Mouse (Mus musculus): ENCODE measurements around the gene Vwa3a. TPM values are rescaled to one million over a fixed set of nuclear protein-coding genes. Genes with fewer than 3 reads are reported as not detected.
A peak's percentile ranks its signal among the peaks of the same experiment; 100 is the strongest.

Vwa3a gene
- polyA plus RNA-seq, 1 experiment from 2014 or later, result 1.3 TPM

GRCm38 (mm10) chr7:120754671-120755070, 15.6 kb downstream of the Vwa3a start:
- no peaks in the 10 kb centered on the region for H3K27me3 ChIP-seq (ENCODE audit: insufficient read depth, poor library complexity, severe bottlenecking)
- DNase-seq (ENCODE audit: low spot score), result peak; percentile 84
- H3K9me3 ChIP-seq, result no peaks in the 10 kb centered on the region
- no peaks in the 10 kb centered on the region for H3K4me1 ChIP-seq (replicated peaks)
- H3K4me3 ChIP-seq, result no peak overlapping the region
- no peaks in the 10 kb centered on the region for H3K36me3 ChIP-seq
- WGBS, result 13% methylated on average over 5 of the region's 5 CpGs
- H3K27ac ChIP-seq, result no peak overlapping the region

GRCm38 (mm10) chr7:120767369-120767768, 28.3 kb downstream of the Vwa3a start:
- no peaks in the 10 kb centered on the region for H3K36me3 ChIP-seq
- 6% methylated on average over 1 of the region's 1 CpGs for WGBS
- H3K4me3 ChIP-seq, result no peak overlapping the region
- H3K27me3 ChIP-seq (ENCODE audit: insufficient read depth, poor library complexity, severe bottlenecking), result no peaks in the 10 kb centered on the region
- peak overlapping the region; percentile 62; the same call in 1 of the 2 replicates for H3K27ac ChIP-seq
- H3K4me1 ChIP-seq (replicated peaks), result peaks cover 12% of the 10 kb centered on the region
- H3K9me3 ChIP-seq, result no peaks in the 10 kb centered on the region
- no peak for DNase-seq (ENCODE audit: low spot score)

- H3K4me1 ChIP-seq (replicated peaks), result peaks cover 12% of the 10 kb centered on the region
Measured at GRCm38 (mm10) chr7:120771389-120771788, 32.3 kb downstream of the Vwa3a start.

GRCm38 (mm10) chr7:120778012-120778411, 38.9 kb downstream of the Vwa3a start:
- Histone ChIP-seq H3K36me3 (no peaks in the 10 kb centered on the region), H3K27ac (no peak overlapping the region), H3K27me3 (ENCODE audit: insufficient read depth, poor library complexity, severe bottlenecking) (no peaks in the 10 kb centered on the region), H3K9me3 (no peaks in the 10 kb centered on the region), H3K4me1 (replicated peaks) (no peaks in the 10 kb centered on the region), H3K4me3 (no peak overlapping the region)
- WGBS, result 75% methylated on average over 2 of the region's 2 CpGs
- no peak for DNase-seq (ENCODE audit: low spot score)

More at GRCm38 (mm10) chr7:120771389-120771788, 32.3 kb downstream of the Vwa3a start:
- Histone ChIP-seq H3K9me3 (no peaks in the 10 kb centered on the region), H3K27me3 (ENCODE audit: insufficient read depth, poor library complexity, severe bottlenecking) (no peaks in the 10 kb centered on the region), H3K27ac (no peak overlapping the region), H3K4me3 (no peak overlapping the region), H3K36me3 (no peaks in the 10 kb centered on the region)
- WGBS, result 65% methylated on average over 1 of the region's 1 CpGs
- DNase-seq (ENCODE audit: low spot score), result no peak

GRCm38 (mm10) chr7:120795544-120795943, 56.4 kb downstream of the Vwa3a start:
- 87% methylated on average over 4 of the region's 4 CpGs for WGBS
- Histone ChIP-seq H3K4me1 (replicated peaks) (no peaks in the 10 kb centered on the region), H3K4me3 (no peak overlapping the region), H3K9me3 (no peaks in the 10 kb centered on the region), H3K36me3 (no peaks in the 10 kb centered on the region), H3K27ac (no peak overlapping the region), H3K27me3 (ENCODE audit: insufficient read depth, poor library complexity, severe bottlenecking) (no peaks in the 10 kb centered on the region)
- DNase-seq (ENCODE audit: low spot score), result no peak

GRCm38 (mm10) chr7:120796369-120796768, 57.3 kb downstream of the Vwa3a start:
- DNase-seq (ENCODE audit: low spot score), result no peak
- H3K4me1 ChIP-seq (replicated peaks), result no peaks in the 10 kb centered on the region

GRCm38 (mm10) chr7:120803268-120803667, 64.2 kb downstream of the Vwa3a start:
- Histone ChIP-seq H3K36me3 (no peaks in the 10 kb centered on the region), H3K4me3 (no peak overlapping the region), H3K4me1 (replicated peaks) (no peaks in the 10 kb centered on the region), H3K9me3 (no peaks in the 10 kb centered on the region), H3K27ac (no peak overlapping the region), H3K27me3 (ENCODE audit: insufficient read depth, poor library complexity, severe bottlenecking) (peaks cover 2% of the 10 kb centered on the region)
- WGBS, result 84% methylated on average over 2 of the region's 2 CpGs
- DNase-seq (ENCODE audit: low spot score), result no peak

More at GRCm38 (mm10) chr7:120796369-120796768, 57.3 kb downstream of the Vwa3a start:
- no peaks in the 10 kb centered on the region for H3K36me3 ChIP-seq
- H3K27ac ChIP-seq, result no peak overlapping the region
- H3K27me3 ChIP-seq (ENCODE audit: insufficient read depth, poor library complexity, severe bottlenecking), result no peaks in the 10 kb centered on the region
- 74% methylated on average over 3 of the region's 3 CpGs for WGBS
- no peaks in the 10 kb centered on the region for H3K9me3 ChIP-seq
- H3K4me3 ChIP-seq, result no peak overlapping the region

GRCm38 (mm10) chr7:120809705-120810104, 70.6 kb downstream of the Vwa3a start:
- 2% methylated on average over 27 of the region's 27 CpGs for WGBS
- Histone ChIP-seq H3K27ac (no peak overlapping the region), H3K27me3 (ENCODE audit: insufficient read depth, poor library complexity, severe bottlenecking) (peaks cover 32% of the 10 kb centered on the region), H3K36me3 (no peaks in the 10 kb centered on the region), H3K4me1 (replicated peaks) (peaks cover 5% of the 10 kb centered on the region), H3K4me3 (peak overlapping the region; percentile 45), H3K9me3 (no peaks in the 10 kb centered on the region)
- DNase-seq (ENCODE audit: low spot score), result no peak

- no peak within 1 kb of the TSS for H3K27ac ChIP-seq
- 84% methylated on average over 6 of the region's 6 CpGs for WGBS
- H3K4me1 ChIP-seq (replicated peaks), result peaks cover 5% of the 10 kb centered on the region
- no peak for DNase-seq (ENCODE audit: low spot score)
- H3K9me3 ChIP-seq, result no peaks in the 10 kb centered on the region
- no peaks in the 10 kb centered on the region for H3K36me3 ChIP-seq
- peaks cover 32% of the 10 kb centered on the region for H3K27me3 ChIP-seq (ENCODE audit: insufficient read depth, poor library complexity, severe bottlenecking)
- H3K4me3 ChIP-seq, result no peak within 1 kb of the TSS
Measured at GRCm38 (mm10) chr7:120811834-120812415, 72.8 kb downstream of the Vwa3a start, which contains the start of gene Gm5737. Gene Gm5737, plus strand, starts transcription at chr7:120812365.

GRCm38 (mm10) chr7:120817552-120817951, 78.4 kb downstream of the Vwa3a start:
- Histone ChIP-seq H3K9me3 (no peaks in the 10 kb centered on the region), H3K4me3 (no peak overlapping the region), H3K36me3 (no peaks in the 10 kb centered on the region), H3K27me3 (ENCODE audit: insufficient read depth, poor library complexity, severe bottlenecking) (peaks cover 7% of the 10 kb centered on the region; the same call in 1 of the 2 replicates), H3K4me1 (replicated peaks) (no peaks in the 10 kb centered on the region), H3K27ac (no peak overlapping the region)
- DNase-seq (ENCODE audit: low spot score), result no peak
- WGBS, result 88% methylated on average over 6 of the region's 6 CpGs

GRCm38 (mm10) chr7:120819386-120819785, 80.3 kb downstream of the Vwa3a start:
- H3K9me3 ChIP-seq, result no peaks in the 10 kb centered on the region
- 87% methylated on average over 4 of the region's 4 CpGs for WGBS

GRCm38 (mm10) chr7:120823248-120823647, 84.1 kb downstream of the Vwa3a start:
- Histone ChIP-seq H3K4me3 (no peak overlapping the region), H3K9me3 (no peaks in the 10 kb centered on the region), H3K4me1 (replicated peaks) (no peaks in the 10 kb centered on the region), H3K36me3 (no peaks in the 10 kb centered on the region), H3K27me3 (ENCODE audit: insufficient read depth, poor library complexity, severe bottlenecking) (peaks cover 7% of the 10 kb centered on the region; the same call in 1 of the 2 replicates), H3K27ac (no peak overlapping the region)
- DNase-seq (ENCODE audit: low spot score), result peak; percentile 64
- WGBS, result 24% methylated on average over 5 of the region's 5 CpGs

More at GRCm38 (mm10) chr7:120819386-120819785, 80.3 kb downstream of the Vwa3a start:
- Histone ChIP-seq H3K27me3 (ENCODE audit: insufficient read depth, poor library complexity, severe bottlenecking) (peaks cover 7% of the 10 kb centered on the region; the same call in 1 of the 2 replicates), H3K4me1 (replicated peaks) (no peaks in the 10 kb centered on the region), H3K36me3 (no peaks in the 10 kb centered on the region), H3K27ac (no peak overlapping the region), H3K4me3 (no peak overlapping the region)
- DNase-seq (ENCODE audit: low spot score), result no peak

- H3K4me1 ChIP-seq (replicated peaks), result peaks cover 1% of the 10 kb centered on the region; the same call in 1 of the 2 replicates
- 69% methylated on average over 2 of the region's 2 CpGs for WGBS
- H3K27me3 ChIP-seq (ENCODE audit: insufficient read depth, poor library complexity, severe bottlenecking), result peaks cover 19% of the 10 kb centered on the region
- no peaks in the 10 kb centered on the region for H3K36me3 ChIP-seq
- H3K9me3 ChIP-seq, result no peaks in the 10 kb centered on the region
- DNase-seq (ENCODE audit: low spot score), result no peak
- no peak overlapping the region for H3K27ac ChIP-seq
- no peak overlapping the region for H3K4me3 ChIP-seq
Measured at GRCm38 (mm10) chr7:120825097-120825496, 86.0 kb downstream of the Vwa3a start.

Measured in hindbrain, embryonic 10.5 days (tissue).